Mouse (Mus musculus): ENCODE measurements around the gene Fpgs.

Gene Fpgs

DNA sequence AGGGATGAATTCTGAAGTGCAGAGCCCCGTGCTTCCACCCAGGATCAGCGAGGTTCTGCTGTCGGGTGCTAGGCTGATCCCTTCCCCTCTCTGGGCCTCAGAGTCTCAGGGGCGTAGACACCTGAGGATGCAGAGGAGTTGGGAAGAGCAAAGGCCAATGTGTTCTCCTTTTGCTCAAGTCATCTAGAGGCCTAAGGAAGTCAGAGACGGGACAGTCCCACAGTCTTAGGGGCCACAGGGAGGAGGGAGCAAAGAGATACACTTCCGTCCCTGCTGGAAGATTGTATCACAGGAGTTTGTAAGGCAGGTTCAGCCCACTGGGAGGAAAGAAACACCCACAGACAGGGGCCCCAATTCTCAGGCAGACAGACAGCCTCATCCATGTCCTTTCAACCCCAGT, 18.1 kb upstream of the Fpgs start:
- Histone ChIP-seq H3K36me3 (ENCODE audit: insufficient read depth, low read length) (no peaks in the 10 kb centered on the region), H3K9me3 (ENCODE audit: low read length) (no peaks in the 10 kb centered on the region), H3K4me3 (replicated peaks; ENCODE audit: low read length) (no peak overlapping the region), H3K4me1 (replicated peaks; ENCODE audit: low read depth, low read length) (peaks cover 35% of the 10 kb centered on the region), H3K27me3 (ENCODE audit: insufficient read depth, low read length) (peaks cover 6% of the 10 kb centered on the region)
- TF ChIP-seq POU5F1 (IDR thresholded peaks at IDR 0.05; ENCODE audit: borderline replicate concordance, low read length) (no peak), NANOG (IDR thresholded peaks at IDR 0.05; ENCODE audit: borderline replicate concordance, low read length) (no peak), CTCF (conservative IDR thresholded peaks at IDR 0.05; ENCODE audit: low read length) (no peak)

DNA sequence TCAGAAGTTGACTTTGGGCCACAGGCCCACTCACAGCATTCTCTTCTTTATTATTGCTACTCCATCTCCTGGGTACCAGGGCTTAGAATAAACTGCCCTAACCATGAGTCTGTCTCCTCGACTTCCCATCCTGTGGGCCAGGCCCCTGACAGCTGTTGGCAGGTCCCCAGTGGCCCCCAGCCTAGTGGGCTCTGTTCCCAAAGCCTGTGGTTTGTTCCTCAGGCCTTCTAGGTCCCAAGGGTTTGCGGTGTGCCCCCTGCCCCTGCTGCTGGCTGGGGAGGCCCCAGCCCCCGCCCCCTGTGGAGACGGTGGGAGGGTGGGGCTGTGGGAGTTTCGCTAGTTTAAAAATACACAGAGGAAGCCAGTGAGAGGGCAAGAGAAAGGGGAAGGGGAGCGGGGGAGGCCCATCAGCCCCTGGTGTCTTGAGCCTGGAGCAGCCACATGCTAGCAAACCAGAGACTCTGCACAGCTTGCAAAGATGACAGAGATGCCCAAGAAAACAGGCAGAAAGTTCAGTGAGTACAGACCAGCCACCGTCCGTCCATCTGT, 16.8 kb upstream of the Fpgs start, which contains the start of gene Sh2d3c:
Sh2d3c (plus strand) TSS at position 375 of the 549 bp plus-strand sequence.
- TF ChIP-seq CTCF (conservative IDR thresholded peaks at IDR 0.05; ENCODE audit: low read length) (no peak), POU5F1 (IDR thresholded peaks at IDR 0.05; ENCODE audit: borderline replicate concordance, low read length) (no peak), NANOG (IDR thresholded peaks at IDR 0.05; ENCODE audit: borderline replicate concordance, low read length) (no peak)
- H3K4me1 ChIP-seq (replicated peaks; ENCODE audit: low read depth, low read length) = peaks cover 34% of the 10 kb centered on the region
- no peaks in the 10 kb centered on the region for H3K36me3 ChIP-seq (ENCODE audit: insufficient read depth, low read length)
- no peak within 1 kb of the TSS for H3K4me3 ChIP-seq (replicated peaks; ENCODE audit: low read length)
- peaks cover 6% of the 10 kb centered on the region for H3K27me3 ChIP-seq (ENCODE audit: insufficient read depth, low read length)
- H3K9me3 ChIP-seq (ENCODE audit: low read length) = no peaks in the 10 kb centered on the region

DNA sequence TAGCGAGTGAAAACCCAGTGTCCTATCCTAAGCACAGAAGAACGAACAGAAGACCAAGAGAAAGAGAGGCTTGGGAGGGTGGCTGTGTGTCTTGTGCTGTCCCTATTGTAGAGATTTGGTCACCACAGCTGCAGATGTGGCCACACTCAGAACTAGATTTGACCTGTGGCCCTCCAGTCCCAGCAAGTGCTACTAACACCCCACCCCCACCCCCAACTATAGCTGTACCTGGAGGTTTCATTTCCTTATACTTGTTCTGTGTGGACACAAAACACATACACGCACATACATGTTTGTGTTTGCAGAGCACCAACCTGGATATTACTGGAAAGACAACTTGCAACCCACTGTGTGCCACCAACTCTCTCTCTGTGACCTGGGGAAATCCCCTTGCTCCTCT, 16.1 kb upstream of the Fpgs start:
- no peak overlapping the region for H3K4me3 ChIP-seq (replicated peaks; ENCODE audit: low read length)
- H3K9me3 ChIP-seq (ENCODE audit: low read length) = no peaks in the 10 kb centered on the region
- peaks cover 6% of the 10 kb centered on the region for H3K27me3 ChIP-seq (ENCODE audit: insufficient read depth, low read length)
- H3K36me3 ChIP-seq (ENCODE audit: insufficient read depth, low read length) = no peaks in the 10 kb centered on the region
- TF ChIP-seq POU5F1 (IDR thresholded peaks at IDR 0.05; ENCODE audit: borderline replicate concordance, low read length) (no peak), CTCF (conservative IDR thresholded peaks at IDR 0.05; ENCODE audit: low read length) (no peak), NANOG (IDR thresholded peaks at IDR 0.05; ENCODE audit: borderline replicate concordance, low read length) (no peak)
- peaks cover 35% of the 10 kb centered on the region for H3K4me1 ChIP-seq (replicated peaks; ENCODE audit: low read depth, low read length)

DNA sequence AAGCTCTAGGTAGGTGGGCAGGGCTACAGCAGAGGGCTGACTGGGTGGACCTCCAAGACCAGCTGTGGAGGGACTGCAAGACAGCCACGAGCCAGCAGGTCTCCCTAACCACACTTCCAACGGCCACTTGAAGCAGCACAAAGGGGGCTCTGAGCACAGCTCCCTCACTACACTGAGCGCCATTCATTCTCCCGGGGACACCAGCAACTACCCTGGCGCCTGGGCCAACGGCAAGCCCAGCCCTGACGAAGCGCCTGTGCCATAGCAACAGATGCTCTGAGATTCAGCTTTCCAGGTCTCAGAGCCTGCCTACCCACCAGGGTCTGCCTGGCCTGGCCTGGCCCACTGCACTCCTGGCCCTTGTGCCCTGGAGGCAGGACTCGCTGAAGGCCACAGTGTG, 14.8 kb upstream of the Fpgs start:
- no peaks in the 10 kb centered on the region for H3K9me3 ChIP-seq (ENCODE audit: low read length)
- TF ChIP-seq POU5F1 (IDR thresholded peaks at IDR 0.05; ENCODE audit: borderline replicate concordance, low read length) (no peak), CTCF (conservative IDR thresholded peaks at IDR 0.05; ENCODE audit: low read length) (no peak), NANOG (IDR thresholded peaks at IDR 0.05; ENCODE audit: borderline replicate concordance, low read length) (no peak)
- no peak overlapping the region; the same call in 1 of the 2 replicates for H3K4me3 ChIP-seq (replicated peaks; ENCODE audit: low read length)
- H3K36me3 ChIP-seq (ENCODE audit: insufficient read depth, low read length) = no peaks in the 10 kb centered on the region
- H3K4me1 ChIP-seq (replicated peaks; ENCODE audit: low read depth, low read length) = peaks cover 44% of the 10 kb centered on the region
- H3K27me3 ChIP-seq (ENCODE audit: insufficient read depth, low read length) = peaks cover 6% of the 10 kb centered on the region

DNA sequence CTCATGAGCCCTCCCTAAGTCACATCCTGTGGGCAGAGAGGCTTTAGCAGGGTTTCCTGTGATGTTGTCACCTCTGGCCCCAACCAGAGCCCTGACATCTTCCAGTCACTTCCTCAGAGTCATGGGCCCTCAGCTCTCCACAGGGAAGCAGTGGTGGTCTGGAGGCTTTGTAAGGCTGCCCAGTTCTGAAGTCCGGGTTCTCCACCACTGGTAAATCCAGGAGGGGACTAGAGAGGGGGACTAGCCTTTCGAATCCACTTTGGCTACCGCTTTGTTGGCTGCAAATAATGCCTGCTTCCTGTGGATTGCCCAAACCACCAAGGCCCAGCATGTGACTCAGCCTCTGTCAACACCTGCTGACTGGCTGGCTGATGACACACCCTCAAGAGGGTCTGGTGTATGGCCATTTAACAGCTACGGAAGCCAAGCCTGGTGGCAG, 11.1 kb upstream of the Fpgs start:
- Histone ChIP-seq H3K36me3 (ENCODE audit: insufficient read depth, low read length) (peaks cover 19% of the 10 kb centered on the region), H3K27me3 (ENCODE audit: insufficient read depth, low read length) (peaks cover 6% of the 10 kb centered on the region), H3K4me1 (replicated peaks; ENCODE audit: low read depth, low read length) (peaks cover 49% of the 10 kb centered on the region), H3K4me3 (replicated peaks; ENCODE audit: low read length) (no peak overlapping the region), H3K9me3 (ENCODE audit: low read length) (no peaks in the 10 kb centered on the region)
- TF ChIP-seq CTCF (conservative IDR thresholded peaks at IDR 0.05; ENCODE audit: low read length) = no peak
- no peak for TF ChIP-seq POU5F1 (IDR thresholded peaks at IDR 0.05; ENCODE audit: borderline replicate concordance, low read length)
- no peak for TF ChIP-seq NANOG (IDR thresholded peaks at IDR 0.05; ENCODE audit: borderline replicate concordance, low read length)

DNA sequence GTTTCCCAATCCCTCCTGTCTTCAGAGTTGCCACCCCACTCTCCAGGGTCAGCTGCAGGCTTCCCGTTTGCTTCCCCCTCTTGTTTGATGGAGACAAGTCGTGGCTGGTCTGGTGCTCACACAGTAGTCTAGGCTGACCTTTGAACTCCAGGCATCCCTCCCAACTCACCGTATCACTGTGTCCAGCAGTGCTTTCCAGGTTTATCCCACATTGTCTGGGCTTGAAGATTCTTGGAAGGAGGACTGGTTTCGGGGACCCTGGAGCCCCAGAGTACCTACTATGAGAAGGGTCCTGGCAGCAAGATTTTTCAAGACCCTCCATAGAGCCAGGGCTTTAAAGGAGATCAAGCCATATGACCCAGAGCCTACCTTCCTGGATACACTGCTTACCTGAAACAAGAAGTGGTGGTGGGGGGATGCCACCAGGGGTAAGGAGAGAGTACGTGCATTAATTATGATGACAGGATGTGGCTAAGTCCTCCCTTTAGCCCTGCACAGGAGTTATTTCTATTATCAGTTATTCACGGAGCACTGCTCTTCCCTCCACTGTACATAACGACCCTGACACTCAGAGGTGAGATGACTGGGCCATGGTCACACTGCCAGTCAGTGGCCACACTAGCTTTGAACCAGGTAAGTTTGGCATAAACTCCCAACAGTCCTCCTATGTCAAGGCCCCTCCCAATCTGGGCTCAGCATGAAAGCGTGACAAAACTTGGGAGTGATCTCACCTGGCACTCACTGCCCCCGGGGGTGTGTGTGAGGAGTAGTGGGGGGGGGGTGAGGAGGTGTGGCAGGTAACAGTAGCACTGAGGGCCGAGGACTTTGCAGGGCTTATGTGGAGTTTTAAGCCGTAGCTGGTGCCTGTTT, 10.4 kb upstream of the Fpgs start:
- H3K4me3 ChIP-seq (replicated peaks; ENCODE audit: low read length) = peak overlapping the region; percentile 97
- no peak for TF ChIP-seq NANOG (IDR thresholded peaks at IDR 0.05; ENCODE audit: borderline replicate concordance, low read length)
- no peak for TF ChIP-seq POU5F1 (IDR thresholded peaks at IDR 0.05; ENCODE audit: borderline replicate concordance, low read length)
- no peak for TF ChIP-seq CTCF (conservative IDR thresholded peaks at IDR 0.05; ENCODE audit: low read length)
- peaks cover 2% of the 10 kb centered on the region for H3K27me3 ChIP-seq (ENCODE audit: insufficient read depth, low read length)
- peaks cover 25% of the 10 kb centered on the region for H3K36me3 ChIP-seq (ENCODE audit: insufficient read depth, low read length)
- no peaks in the 10 kb centered on the region for H3K9me3 ChIP-seq (ENCODE audit: low read length)
- H3K4me1 ChIP-seq (replicated peaks; ENCODE audit: low read depth, low read length) = peaks cover 56% of the 10 kb centered on the region

DNA sequence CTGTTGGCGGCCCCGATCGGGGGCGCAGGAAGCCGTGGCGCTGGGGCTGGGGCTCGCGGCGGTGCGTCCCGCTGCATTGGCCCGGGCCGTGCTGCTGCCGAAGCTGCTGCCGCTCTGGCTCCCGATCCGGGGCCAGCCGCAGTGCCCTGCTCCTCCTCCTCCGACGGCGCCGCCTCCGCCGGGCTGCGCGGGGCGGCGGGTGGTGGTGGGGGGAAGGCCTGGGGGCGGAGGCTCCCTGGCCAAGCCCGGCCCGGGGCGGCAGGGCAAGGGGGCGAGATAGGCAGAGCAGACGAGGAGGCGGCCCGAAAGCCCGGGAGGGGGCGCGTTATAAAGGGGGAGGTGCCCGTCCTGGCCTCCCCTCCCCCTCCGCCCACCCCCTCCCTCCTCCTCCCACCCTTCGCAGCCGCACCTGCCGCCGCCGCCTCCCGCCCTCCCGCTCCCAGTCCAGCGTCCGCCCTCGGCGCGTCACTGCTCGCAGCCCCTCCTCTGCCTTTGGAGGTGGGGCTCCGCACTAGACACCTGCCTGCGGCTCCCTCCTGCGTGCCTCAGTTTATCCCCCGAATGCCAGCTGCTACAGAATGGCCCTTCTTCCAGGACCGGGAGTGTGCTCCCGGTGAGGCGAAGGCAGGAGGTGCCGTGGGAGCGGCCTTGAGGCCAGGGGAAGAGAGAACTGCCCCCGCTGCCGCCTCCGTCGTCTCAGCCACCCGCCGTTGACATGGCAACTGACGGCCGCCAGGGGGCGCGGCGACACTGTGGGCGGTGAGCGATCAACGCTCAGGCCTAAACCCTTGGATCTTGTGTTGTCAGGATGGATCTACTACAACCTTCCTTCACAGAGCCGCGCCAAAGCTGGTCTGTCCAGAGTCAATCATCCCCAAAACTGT, 9.2 kb upstream of the Fpgs start, which contains the start of gene Cdk9:
Cdk9 (minus strand) TSS at position 143 of the 884 bp plus-strand sequence.
- Histone ChIP-seq H3K4me3 (replicated peaks; ENCODE audit: low read length) (peak within 1 kb of the TSS; percentile 97), H3K27me3 (ENCODE audit: insufficient read depth, low read length) (no peaks in the 10 kb centered on the region), H3K36me3 (ENCODE audit: insufficient read depth, low read length) (peaks cover 37% of the 10 kb centered on the region), H3K4me1 (replicated peaks; ENCODE audit: low read depth, low read length) (peaks cover 59% of the 10 kb centered on the region), H3K9me3 (ENCODE audit: low read length) (no peaks in the 10 kb centered on the region)
- TF ChIP-seq POU5F1 (IDR thresholded peaks at IDR 0.05; ENCODE audit: borderline replicate concordance, low read length) = no peak
- peak; percentile 50 for TF ChIP-seq CTCF (conservative IDR thresholded peaks at IDR 0.05; ENCODE audit: low read length)

DNA sequence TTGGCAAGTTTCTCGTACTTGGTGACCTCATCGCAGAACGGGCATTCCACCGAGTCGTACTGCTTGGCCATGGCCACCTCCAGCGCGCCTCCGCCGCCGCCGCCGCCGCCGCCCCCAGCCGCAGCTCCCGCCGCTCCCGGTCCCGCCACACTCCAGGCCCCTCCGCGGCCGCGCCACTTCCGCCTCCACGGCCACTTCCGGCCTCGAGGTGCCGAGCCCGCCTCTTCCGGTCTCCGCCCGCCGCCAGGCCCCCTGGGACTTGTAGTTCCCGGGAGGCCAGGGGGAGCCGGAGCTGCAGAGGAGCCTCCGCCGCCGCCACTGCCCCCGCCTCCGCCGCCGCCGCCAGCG, 8.6 kb upstream of the Fpgs start:
- peak overlapping the region; percentile 97 for H3K4me3 ChIP-seq (replicated peaks; ENCODE audit: low read length)
- H3K9me3 ChIP-seq (ENCODE audit: low read length) = no peaks in the 10 kb centered on the region
- H3K4me1 ChIP-seq (replicated peaks; ENCODE audit: low read depth, low read length) = peaks cover 65% of the 10 kb centered on the region
- no peaks in the 10 kb centered on the region for H3K27me3 ChIP-seq (ENCODE audit: insufficient read depth, low read length)
- H3K36me3 ChIP-seq (ENCODE audit: insufficient read depth, low read length) = peaks cover 43% of the 10 kb centered on the region
- no peak for TF ChIP-seq CTCF (conservative IDR thresholded peaks at IDR 0.05; ENCODE audit: low read length)
- no peak for TF ChIP-seq POU5F1 (IDR thresholded peaks at IDR 0.05; ENCODE audit: borderline replicate concordance, low read length)
- no peak for TF ChIP-seq NANOG (IDR thresholded peaks at IDR 0.05; ENCODE audit: borderline replicate concordance, low read length)

All from E14TG2a.4 (cell line).